Mouse (Mus musculus) ES-CJ7 (cell line): Measurements from ENCODE around the gene Zmat3.
A peak's percentile ranks its signal among the peaks of the same experiment; 100 is the strongest.

ENCODE experiments used
- DNase-seq: peaks from one replicate; pipeline ENCODE4 v3.0.0; 2011; ENCODE audit warnings: low read depth, low spot score

The Zmat3 gene

DNA sequence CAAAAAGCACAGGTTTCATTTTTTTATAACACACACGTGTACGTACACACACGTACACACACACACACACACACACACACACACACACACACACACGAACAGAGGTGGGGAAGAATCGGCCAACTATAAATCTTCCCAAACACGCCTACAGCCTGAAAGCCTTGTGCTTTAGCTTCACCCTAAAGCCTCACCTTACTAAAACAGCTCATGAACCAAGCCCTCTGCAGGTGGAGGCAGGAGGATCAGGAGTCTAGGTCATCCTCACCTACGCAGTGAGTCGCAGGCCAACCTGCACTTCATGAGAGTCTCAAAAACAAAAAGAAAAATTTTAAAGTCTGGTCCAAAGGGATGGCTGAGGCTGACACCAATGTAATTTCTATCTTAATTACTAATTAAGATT lies 6.7 kb upstream of the Zmat3 start:
- DNase-seq, result no peak

DNA sequence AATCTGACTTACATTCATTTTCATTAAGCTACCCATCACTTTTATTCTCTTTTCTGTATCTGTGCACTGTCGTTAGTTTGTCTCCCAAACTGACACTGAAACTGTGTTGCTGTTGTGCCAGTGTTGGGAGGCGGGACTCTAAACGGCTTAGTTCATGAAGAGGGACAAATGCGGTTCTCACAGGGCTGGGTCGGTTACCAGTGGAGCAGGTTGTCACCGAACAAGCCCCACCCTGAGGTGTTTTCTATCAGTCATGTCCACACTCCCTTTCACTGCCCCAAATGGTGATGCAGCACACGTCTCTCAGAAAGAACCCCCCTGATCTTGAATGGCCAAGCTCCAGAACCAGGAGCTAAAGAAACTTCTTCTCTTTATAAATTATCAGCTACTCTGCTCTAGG lies 6.1 kb upstream of the Zmat3 start:
- DNase-seq, result no peak

DNA sequence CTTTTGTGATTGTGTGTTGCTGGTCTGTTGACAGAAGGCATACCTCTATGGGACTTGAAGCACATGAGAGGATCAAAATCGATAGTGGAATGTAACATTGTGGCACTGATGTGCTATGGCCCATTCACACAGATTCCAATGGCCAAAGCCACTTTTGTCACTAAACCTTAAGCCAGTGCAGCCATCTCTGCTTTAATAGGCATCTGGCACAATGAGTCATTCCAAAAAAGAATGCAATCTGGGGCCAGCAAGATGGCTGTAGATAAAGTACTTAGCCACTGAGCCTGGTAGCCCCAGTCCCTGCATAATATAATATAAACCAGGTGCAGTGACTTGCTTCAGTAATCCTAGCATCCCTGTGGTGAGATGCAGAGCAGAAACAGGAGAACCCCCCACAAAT lies 1.7 kb upstream of the Zmat3 start:
- no peak for DNase-seq

DNA sequence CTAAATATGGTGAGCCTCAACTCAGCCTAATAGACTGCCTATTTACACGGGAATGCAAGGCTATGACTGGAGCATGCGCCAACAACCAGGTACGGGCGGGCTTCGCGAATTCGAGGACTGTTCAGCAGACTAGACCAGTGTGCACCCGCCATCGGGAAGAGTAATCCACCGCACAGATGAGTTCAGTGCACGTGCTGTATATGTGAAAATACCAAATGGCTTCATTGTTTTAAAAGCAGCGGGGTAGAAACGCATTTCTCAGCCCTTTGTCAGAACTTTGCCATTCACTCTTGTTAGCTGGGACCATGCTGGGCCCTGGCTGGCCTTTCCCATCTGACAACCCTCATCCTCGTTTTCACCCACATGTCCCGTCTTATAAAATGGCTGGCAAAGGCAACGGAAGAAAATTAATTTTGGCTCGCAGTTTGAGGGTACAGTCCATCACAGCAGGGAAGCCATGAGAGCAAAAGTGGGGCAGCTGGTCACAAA lies 476 bp upstream of the Zmat3 start:
- DNase-seq, result peak; percentile 23

DNA sequence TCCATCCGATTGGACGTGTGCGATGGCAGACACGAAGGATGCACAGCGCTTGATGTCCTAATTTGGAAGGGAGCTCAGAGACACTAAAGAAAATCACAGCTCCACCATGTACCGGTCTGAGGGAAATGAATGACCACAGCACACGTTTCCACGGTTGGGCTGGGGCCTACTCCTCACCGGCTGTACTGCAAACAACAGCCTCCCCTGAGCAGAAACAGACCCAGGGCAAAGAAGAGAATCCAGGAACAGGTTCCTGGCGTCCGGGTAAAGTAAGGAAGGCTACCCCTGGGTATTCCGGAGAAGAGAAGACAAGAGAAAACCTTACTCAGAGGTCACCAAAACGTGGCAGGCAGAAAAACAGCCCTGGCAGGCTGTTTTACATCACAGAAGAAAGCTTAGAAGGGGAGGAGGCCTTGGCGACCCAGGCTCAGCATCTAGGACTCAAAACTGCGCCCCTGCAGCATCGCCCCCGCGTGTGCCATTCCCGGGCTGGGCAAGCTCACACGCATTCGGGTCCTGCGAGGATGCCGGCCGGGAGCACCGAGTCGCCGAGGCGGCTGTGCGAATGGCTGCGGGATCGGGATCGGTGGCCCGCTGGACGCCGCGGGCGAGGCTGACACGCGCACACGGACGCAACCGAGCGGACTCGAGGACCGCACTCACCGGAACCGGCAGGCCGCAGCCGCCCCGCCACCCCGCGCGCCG lies 821 bp downstream of the Zmat3 start:
- DNase-seq, result peak; percentile 81

DNA sequence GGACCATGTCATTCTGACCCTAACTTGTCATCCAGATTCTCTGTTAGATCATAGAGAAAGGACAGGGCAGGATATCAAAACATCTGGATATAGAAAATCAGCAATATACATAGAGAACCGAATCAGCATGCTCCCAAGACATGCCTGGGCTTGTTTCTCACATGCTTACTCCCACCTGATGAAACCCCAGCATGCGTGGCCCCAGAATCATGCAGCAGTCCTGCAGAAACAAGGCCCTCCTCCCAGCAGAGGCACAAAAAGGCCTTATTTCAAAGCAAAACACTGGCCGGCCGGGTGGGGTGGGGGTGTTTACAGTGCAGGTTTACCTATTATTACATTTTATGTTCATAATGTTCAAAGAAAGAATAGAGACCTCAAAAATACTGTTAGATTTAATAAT lies 1.6 kb downstream of the Zmat3 start:
- DNase-seq, result peak; percentile 76

DNA sequence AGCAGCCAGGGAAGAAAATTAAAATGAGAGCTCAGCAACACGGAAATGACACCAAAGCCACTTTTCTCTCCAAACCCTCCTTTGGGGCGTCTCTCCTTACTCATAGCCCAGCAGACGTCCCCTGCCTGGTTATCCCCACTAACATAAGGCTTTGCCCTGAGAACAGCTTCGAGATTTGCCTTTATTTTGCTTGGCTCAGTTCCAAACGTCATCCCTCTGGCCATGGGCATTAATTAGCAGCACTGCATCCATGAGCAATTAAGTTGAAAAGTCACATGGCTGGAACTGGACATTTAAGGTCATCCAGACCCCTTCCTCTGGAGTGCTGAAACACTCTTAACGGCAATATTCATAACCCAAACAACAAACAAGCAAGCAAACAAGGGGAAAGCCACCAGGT lies 4.6 kb downstream of the Zmat3 start:
- DNase-seq, result no peak

DNA sequence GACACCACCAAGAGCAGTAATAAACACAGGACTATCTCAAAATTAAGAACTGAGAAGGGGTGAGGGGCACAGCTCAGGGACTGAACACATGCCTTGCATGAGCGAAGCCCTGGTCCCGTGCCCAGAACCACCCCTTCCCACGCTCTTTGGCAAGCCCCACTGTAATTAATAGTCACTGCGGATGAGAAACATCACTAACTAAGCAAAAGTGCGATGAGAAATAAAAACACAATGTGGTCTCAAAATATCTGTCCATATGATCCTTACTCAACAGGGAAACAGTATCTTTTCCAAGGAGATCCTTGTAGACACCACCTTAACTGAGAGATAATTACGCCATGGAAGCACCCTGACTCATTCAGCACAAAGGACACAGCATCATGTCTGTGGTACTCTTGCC lies 17.9 kb downstream of the Zmat3 start:
- DNase-seq, result no peak

DNA sequence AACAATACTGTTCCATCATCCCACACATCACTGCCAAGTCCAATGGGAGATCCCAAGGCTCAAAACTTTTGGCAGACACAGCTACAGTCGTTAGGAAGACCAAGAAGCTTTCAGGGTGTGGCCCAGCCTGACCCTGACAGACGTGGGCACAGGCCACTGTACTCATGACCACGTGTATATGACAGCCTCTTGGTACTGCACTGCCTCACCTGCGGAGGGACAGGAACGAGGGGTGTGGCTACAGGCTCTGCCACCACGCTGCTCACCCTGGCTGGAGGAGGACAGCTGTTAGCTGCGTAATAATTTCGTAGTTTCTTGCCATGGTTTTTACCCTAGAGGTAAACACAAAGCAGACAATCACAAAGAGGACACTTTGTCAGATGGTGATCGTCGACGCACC lies 20.6 kb downstream of the Zmat3 start:
- DNase-seq, result no peak

DNA sequence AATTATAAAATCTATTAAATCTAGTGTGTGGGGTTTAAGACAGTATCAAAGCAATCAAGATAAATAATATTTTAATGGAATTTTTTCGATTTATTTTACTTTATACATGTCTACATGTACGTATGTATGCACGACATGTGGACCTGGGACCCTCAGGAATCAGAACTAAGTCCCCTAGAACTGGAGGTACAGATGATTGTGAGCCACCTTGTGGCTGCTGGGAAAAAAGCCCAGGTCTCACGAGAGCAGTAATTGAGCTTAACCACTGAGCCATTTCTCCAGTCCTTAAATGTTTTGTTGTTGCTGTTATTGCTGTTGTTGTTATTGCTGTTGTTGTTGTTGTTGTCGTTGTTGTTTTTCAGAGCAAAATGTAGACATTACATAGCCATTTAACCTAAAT lies 21.0 kb downstream of the Zmat3 start:
- DNase-seq, result no peak

DNA sequence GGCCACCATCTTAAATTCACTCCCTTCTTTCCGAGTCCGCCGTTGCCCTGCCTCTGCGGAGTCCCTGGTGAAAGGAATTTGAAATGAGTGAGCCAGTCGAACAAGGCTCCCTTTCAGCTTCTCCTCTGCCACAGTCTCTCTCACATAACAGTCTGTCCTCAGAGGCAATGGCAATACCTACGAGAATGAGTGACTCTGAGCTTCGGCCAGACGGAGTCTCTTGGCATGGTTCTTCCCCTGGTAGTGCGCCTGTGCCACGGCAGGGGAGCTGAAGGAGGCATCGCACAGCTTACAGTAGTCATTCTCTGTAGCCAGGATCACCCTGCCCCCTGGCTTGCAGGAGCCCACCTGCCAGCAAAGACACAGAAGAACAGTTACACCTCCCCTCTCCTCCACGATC lies 22.4 kb downstream of the Zmat3 start:
- DNase-seq, result no peak

DNA sequence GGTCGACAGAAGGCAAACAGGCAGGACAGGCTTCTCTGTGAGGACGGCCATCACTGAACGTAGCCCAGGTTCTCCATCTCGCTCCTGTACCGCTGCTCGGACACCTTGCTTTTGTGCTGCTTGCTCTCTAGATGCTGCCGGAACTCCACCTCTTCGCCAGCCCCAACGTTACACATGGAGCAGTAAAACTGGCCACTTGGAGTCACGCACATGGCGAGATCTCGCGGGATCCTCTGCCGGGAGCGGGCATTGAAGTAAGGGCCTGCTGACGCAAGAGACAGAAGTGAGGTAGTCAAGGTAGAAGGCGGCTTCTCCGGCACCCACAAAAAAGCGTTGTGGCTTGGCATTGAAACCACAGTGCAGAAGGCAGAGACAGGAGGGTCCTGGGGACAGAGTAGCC lies 24.4 kb downstream of the Zmat3 start:
- peak; percentile 94 for DNase-seq

DNA sequence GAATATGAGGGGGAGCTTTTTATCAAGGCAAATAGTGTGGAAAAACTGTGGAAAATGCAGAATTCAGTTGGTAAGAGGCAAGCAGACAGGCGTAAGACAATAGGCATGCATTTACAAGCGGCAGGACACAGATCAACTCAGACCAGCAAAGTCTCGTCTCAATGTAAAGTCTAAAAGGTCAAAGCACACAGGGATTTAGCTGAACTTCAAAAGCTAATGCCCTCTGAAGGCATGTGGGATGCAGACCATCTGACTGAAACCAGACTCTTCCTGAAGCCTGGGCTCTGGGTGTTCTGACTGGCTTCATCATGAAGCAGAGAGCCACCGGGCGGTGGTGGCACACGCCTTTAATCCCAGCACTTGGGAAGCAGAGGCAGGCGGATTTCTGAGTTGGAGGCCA lies 27.6 kb downstream of the Zmat3 start:
- no peak for DNase-seq

DNA sequence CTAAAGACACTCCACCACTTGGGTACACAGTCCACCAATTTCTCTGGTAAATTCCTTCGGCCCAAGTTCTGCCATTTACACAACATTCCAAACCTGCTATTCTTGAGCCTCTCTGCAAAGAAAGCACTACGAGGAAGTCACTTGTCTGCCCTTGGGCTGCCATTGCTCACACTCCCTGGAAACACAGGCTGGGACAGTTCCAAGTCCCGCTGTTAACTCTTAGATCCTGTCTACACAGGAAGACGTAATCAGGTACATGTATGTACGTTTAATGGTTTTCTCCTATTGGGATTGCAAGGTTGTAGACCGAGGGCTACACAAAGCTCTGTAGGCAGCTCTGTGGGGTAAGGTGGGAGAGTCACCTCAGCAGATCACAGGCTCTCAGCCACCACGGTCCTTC lies 28.0 kb downstream of the Zmat3 start:
- DNase-seq, result no peak

DNA sequence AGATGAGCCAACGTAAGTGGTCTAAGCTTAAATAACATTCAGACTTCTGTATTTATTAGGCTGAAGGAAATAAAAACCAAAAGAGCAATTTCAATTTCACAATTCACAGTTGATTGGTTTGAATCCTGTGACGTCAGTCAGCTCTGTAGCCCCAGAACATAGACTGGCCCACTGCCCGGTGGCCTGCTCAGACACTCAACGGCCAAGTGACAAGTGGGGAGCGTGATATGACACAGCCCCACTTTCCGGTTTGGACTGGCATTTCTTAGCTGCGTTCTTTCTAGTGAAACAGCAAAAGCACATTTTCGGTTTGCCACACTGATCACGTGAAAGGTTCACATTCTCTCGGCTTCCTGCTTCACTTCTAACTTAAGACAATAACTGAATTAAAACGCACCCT lies 30.9 kb downstream of the Zmat3 start:
- no peak for DNase-seq

DNA sequence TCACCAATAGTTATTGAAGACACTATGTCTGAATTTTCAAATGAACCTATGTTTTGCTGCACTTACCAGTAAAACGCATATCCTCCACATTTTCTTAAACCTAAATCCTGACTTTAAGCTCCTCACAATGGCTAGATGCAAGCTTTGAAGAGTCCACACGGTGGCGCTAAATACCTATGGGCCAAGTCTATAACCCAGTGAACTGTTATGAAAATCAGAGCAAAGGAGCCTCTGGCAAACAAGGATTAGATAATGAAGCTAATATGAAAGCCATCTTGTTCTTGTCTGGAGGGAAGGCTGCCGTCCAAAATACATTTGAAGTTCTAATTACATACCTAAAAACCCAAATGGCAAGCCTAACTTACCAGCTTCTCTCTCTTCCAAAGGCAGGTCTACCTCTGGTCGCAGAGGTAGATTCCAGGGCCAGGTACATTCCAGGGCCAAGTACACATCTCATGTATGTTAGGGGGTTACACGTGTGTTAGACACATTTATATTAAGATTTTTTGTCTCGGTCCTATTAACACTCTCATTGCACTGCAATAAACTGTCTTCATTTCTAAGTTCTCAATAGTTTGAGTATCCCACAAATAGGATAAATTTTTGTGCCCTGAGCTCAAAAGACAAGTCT lies 32.2 kb downstream of the Zmat3 start:
- DNase-seq, result peak; percentile 74

DNA sequence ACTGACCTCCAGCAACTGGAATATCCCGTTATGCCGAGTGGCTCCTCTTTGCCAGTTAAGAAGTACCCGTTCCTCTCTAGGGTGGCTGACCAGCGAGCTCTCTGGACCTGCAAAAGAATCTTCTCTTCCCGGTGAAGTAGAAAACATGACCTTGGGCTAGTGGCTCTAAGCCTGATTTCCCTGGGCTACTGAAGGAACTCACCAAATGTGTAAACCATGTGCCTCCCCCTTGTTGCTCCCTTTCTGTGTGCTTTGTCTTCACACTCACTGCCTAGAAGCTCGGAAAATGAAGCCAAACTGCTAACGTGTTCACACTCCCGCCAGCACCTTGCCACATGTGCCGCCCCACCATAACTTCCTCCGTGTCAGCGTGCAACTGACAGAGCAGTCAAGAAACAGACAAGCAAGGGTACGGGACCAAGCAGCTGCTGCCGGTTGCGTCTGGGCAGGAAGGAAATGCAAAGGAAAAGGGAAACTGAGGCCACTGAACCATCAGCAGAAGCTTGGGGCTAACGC lies 47.9 kb downstream of the Zmat3 start:
- DNase-seq, result no peak

DNA sequence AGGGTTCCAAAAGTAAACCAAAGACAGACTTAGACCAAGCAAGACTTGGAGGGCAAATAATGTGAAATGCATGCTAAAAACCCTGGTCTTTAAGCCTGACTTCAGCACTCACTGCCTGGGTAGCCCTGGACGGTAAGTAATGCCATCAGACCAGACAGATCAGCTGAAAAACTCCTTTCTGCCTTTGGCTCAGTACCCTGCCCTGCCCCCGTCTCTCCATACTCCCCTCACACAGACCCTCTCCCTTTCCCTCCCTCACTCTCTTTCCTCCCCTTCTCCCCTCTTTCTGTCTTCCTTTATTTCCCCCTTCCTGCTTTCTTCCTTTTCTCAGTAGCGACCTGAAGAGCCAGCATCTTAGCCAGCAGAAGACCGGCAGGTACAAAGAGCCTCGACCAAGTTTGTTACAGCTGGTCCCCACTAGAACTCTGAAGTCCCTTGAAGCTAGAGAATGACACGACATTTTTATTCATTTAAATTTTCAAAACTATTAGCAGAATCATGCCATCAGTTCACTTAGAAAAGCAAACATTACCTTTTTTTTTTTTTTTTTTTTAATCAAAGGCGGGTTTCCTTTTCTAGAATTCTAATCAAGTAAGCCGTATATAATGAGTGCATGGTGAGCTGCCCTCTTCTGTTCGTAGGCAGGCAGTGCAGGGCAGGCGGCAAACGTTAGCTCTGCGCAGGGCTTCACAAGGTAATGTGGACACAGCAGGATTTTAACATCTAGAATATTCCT lies 48.5 kb downstream of the Zmat3 start:
- DNase-seq, result peak; percentile 49

DNA sequence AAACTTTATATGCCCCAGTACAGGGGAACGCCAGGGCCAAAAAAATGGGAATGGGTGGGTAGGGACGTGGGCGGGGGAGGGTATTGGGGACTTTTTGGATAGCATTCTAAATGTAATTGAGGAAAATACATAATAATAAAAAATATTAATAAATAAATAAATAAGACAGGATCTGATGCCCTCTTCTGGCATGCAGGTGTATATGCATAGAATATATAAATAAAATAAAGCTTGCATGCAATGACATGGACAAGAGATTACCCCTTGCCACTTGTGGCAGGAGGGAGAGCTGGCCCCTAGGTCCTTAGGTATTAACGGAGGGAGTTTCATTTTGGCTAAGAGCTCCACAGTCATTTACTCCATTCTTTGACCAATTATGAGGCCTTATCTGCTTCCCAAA lies 51.1 kb downstream of the Zmat3 start:
- DNase-seq, result no peak

DNA sequence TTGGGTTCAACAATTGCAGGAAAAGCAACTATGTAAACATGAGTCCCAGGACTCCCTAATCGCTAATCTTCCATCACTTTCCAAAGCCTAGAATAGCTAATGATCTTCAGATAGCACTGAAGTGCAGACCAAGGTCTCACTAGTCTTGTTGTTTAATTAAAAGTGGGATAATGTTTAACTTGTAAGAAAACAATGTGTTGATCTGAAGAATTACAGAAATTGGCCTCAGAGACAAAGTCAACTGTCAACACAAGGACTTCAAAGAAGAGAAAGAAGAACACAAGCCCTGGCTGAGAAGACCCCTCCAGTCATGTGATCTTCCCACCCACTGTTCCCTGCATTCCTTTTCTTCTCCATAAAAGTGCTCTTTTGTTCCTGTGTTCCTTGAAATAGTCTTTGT lies 61.6 kb downstream of the Zmat3 start:
- DNase-seq, result no peak

DNA sequence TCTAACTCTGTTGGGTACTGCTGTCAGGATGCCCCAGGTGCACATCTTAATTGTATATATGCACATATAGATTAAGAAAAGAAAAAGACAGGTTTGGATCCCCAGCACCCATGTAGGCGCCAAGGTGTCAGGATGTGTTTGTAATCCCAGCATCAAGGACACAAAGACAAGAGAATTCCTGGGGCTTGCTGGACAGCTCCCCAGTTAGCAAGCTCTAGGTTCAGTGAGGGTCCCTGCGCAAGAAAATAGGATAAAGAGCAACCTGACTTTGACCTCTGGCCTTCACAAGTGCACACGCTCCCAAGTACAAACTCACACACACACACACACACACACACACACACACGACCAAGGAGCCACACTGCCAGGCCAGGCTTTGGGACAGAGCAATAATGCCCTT lies 73.8 kb downstream of the Zmat3 start:
- peak; percentile 48 for DNase-seq
